Mouse (Mus musculus) liver, embryonic 14.5 days (tissue): ENCODE data around the gene Arid1a.

ENCODE experiments used
- CTCF ChIP-seq: IDR thresholded peaks from 2 replicates; pipeline ENCODE4 v1.5.1; 2016; ENCODE audit warnings: antibody characterized with exemption, low read depth, control low read depth
- EP300 ChIP-seq: IDR thresholded peaks from 2 replicates; pipeline ENCODE4 v1.6.1; 2016; ENCODE audit warnings: antibody characterized with exemption, low read depth

DNA sequence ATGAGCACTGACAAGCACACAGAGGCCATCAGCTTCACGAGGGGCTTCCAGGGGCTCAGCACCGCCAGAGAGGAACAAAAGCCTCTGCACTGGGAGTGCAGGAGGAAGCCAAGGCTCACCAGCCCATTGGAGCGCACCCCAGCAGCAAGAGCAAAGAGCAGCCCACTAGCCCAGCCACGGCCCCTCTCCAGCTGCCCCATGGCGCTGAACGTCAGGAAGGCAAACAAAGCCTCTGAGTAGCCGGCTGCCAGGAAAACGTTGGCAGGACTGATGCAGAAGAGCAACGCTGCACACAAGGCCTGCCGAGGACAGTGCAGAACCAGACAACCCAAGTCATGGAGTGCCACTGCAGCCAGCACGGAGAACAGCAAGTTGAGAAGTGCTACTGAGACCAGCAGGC, 91.5 kb downstream of the Arid1a start:
- TF ChIP-seq CTCF: no peak
- TF ChIP-seq EP300: no peak
